Comparison of ENCODE assay signal across 9 mouse cellular contexts in the genomic region with DNA sequence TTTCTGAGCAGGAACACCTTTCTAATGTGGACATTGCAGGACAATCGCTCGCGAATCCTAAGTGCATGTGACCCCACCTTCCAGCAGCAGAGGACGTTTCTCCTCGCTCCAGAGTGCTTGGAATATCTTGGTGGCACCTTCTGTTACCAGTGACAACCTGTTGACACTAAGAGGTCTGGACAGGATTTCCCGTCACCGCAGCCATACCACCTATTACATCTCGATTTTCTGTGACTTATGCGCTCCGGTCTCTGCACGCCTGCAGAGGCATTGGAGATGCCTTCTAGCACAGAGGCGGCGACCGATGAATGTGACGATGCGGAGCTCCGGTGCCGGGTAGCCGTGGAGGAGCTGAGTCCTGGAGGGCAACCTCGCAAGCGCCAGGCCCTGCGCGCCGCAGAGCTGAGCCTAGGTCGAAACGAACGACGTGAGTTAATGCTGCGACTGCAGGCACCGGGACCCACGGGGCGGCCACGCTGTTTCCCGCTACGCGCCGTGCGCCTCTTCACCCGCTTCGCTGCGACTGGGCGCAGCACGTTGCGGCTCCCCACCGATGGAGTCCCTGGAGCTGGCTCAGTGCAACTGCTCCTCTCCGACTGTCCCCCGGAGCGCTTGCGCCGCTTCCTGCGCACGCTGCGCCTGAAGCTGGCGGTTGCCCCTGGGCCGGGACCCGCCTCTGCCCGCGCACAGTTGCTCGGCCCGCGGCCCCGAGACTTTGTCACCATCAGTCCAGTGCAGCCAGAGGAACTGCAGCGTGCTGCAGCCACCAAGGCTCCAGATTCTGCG. TPM values are rescaled to one million over a fixed set of nuclear protein-coding genes. Genes with fewer than 3 reads are reported as not detected.
A peak's percentile ranks its signal among the peaks of the same experiment; 100 is the strongest.
DNase-seq lines count a peak whose midpoint lies in the region; ATAC-seq and TF ChIP-seq lines count a peak whose summit lies in the region.
"Had no signal": no experiment of that assay in that cellular context is flagged by ENCODE, and none has a peak within 500 bp of the region (broad histone marks: within the 10 kb centered on the region; RNA-seq: fewer than 3 reads in every experiment).

No protein-coding gene starts in this region.

- H3K4me3 ChIP-seq in liver, embryonic 14.5 days (ENCODE audit: insufficient read depth in 1 of 2, low read depth in 2 of 2, low read length in 2 of 2) = peak overlapping the region; percentile 82 to 98

- peak overlapping the region; percentile 84 for H3K27ac ChIP-seq in liver, embryonic 14.5 days

- H3K4me1 ChIP-seq in liver, embryonic 14.5 days (replicated peaks; ENCODE audit: control insufficient read depth in 2 of 2, insufficient read depth in 2 of 2, low read length in 1 of 2) = peaks cover 14 to 15% of the 10 kb centered on the region in 2 experiments

- intact Hi-C loops in heart, postnatal 14 days (cut with DNase I) = no loop called here

- TF ChIP-seq CTCF in liver, embryonic 14.5 days (IDR thresholded peaks at IDR 0.05; ENCODE audit: low read depth) = 0 out of 2 replicates have a peak, but pooled peaks have one; percentile 7

- H3K9me3 ChIP-seq in liver, embryonic 14.5 days (ENCODE audit: control insufficient read depth, low read length) = no peaks in the 10 kb centered on the region

- no peaks in the 10 kb centered on the region for H3K27me3 ChIP-seq in liver, embryonic 14.5 days (ENCODE audit: control insufficient read depth, insufficient read depth, low read length)

- ATAC-seq in CD4-positive, CD25-positive, alpha-beta regulatory T cell, adult 4 months = peak; percentile 33
- ATAC-seq in liver, embryonic 14.5 days (ENCODE audit: insufficient read depth) = peak; percentile 40

- TF ChIP-seq EP300 in liver, embryonic 14.5 days (IDR thresholded peaks at IDR 0.05; ENCODE audit: low read depth) = no peak

- peak overlapping the region; percentile 89 for H3K9ac ChIP-seq in liver, embryonic 14.5 days (replicated peaks)

- peak; percentile 88 for DNase-seq in heart, adult 11 months
- DNase-seq in heart, postnatal 14 days = no peak
- peak; percentile 63 for DNase-seq in embryo, embryonic 10.5 days (ENCODE audit: low spot score)
- peak; percentile 48 for DNase-seq in heart, postnatal 4 days
- no peak for DNase-seq in liver, embryonic 14.5 days (ENCODE audit: low read depth in 3 of 3, low spot score in 3 of 3)
- peak; percentile 64 for DNase-seq in retina, postnatal 1 day
- no peak for DNase-seq in urinary bladder, postnatal 4 days (ENCODE audit: low spot score in 2 of 2)

- H3K36me3 ChIP-seq in liver, embryonic 14.5 days (replicated peaks; ENCODE audit: control insufficient read depth, insufficient read depth, low read depth) = peaks cover 33% of the 10 kb centered on the region

- under 1% methylated on average over 64 of the region's 64 CpGs for WGBS in liver, embryonic 14.5 days (ENCODE audit: insufficient replicate concordance)

- peak overlapping the region; percentile 88 for H3K4me2 ChIP-seq in liver, embryonic 14.5 days (ENCODE audit: low read depth)

RNA-seq across cellular contexts. Expression of gene Pif1, which starts 0.8 kb away (rescaled TPM):
- total RNA-seq in heart, postnatal 14 days (2021) = 1 to 10 TPM in 1 of 2 experiments, under 1 TPM in 1; 0.79 to 1.3 TPM
- polyA plus RNA-seq in CD4-positive, CD25-positive, alpha-beta regulatory T cell, adult 4 months (2017; shearing (Covaris generic)) = 1 to 10 TPM in 1 of 2 experiments, under 1 TPM in 1; 0.73 to 1.1 TPM
- 1 to 10 TPM; 6.2 to 7.6 TPM for total RNA-seq in heart, postnatal 4 days (2021)
- 10.8 and 11.9 TPM in 2 replicates for polyA plus RNA-seq in liver, embryonic 14.5 days (2012; rRNA removed)
- 6.8 and 7.7 TPM in 2 replicates for polyA plus RNA-seq in liver, embryonic 14.5 days (2014; fragmentation: Nextera tagmentation; extraction: Ambion mirVana)
- total RNA-seq: adrenal gland, adult 18-20 months had no signal

RNA-seq across cellular contexts. Expression of gene Plekho2, which starts 7.9 kb away (rescaled TPM):
- 10 to 100 TPM; 14.6 TPM for total RNA-seq in heart, postnatal 14 days (2021)
- 10 to 100 TPM; 53.6 to 81.0 TPM for polyA plus RNA-seq in CD4-positive, CD25-positive, alpha-beta regulatory T cell, adult 4 months (2017; shearing (Covaris generic))
- 10 to 100 TPM; 17.9 to 19.4 TPM for total RNA-seq in heart, postnatal 4 days (2021)
- 15.5 and 15.7 TPM in 2 replicates for polyA plus RNA-seq in liver, embryonic 14.5 days (2012; rRNA removed)
- 21.5 and 24.2 TPM in 2 replicates for polyA plus RNA-seq in liver, embryonic 14.5 days (2014; fragmentation: Nextera tagmentation; extraction: Ambion mirVana)

RNA-seq across cellular contexts. Expression of gene Rbpms2, which starts 41.7 kb away (rescaled TPM):
- total RNA-seq in heart, postnatal 14 days (2021) = 10 to 100 TPM; 39.1 to 40.7 TPM
- polyA plus RNA-seq in CD4-positive, CD25-positive, alpha-beta regulatory T cell, adult 4 months (2017; shearing (Covaris generic)) = 1 to 10 TPM in 1 of 2 experiments, under 1 TPM in 1; 0.23 to 3.0 TPM
- 10 to 100 TPM; 89.4 to 97.0 TPM for total RNA-seq in heart, postnatal 4 days (2021)
- polyA plus RNA-seq in liver, embryonic 14.5 days (2012; rRNA removed) = 8.9 and 11.6 TPM in 2 replicates
- 11.9 and 13.9 TPM in 2 replicates for polyA plus RNA-seq in liver, embryonic 14.5 days (2014; fragmentation: Nextera tagmentation; extraction: Ambion mirVana)

Comparison
In these comparisons a context has a peak if more than half of its experiments do, and no peak if none do; other contexts are left out.
1. DNase-seq: peak in heart, adult 11 months (single experiment), embryo, embryonic 10.5 days (single experiment), heart, postnatal 4 days (single experiment) and retina, postnatal 1 day (single experiment); none in heart, postnatal 14 days (0 of 2), liver, embryonic 14.5 days (0 of 3) and urinary bladder, postnatal 4 days (0 of 2).